Mouse (Mus musculus) lung, embryonic 15.5 days (tissue): Measurements from ENCODE around the gene Golph3l. TPM values are rescaled to one million over a fixed set of nuclear protein-coding genes. Genes with fewer than 3 reads are reported as not detected.

Experiments used
- ATAC-seq: fragments of 200-750 bp; cut with Nextera tagmentation; 2 replicates; pipeline ENCODE4 v1.8.0; 2017; ENCODE audit warnings: moderate number of reproducible peaks, borderline replicate concordance; ENCODE audit not compliant: low FRiP score, low TSS enrichment; ENCODE audit errors: extremely low read depth
- H3K27ac ChIP-seq: fragments of 300-500 bp; sonication (generic); 2 replicates; pipeline ENCODE4 v1.5.1; 2015; ENCODE audit warnings: moderate library complexity, mild to moderate bottlenecking, inconsistent platforms
- H3K27me3 ChIP-seq: fragments of 300-500 bp; sonication (generic); 2 replicates; pipeline ENCODE4 v1.6.1; 2015; ENCODE audit warnings: inconsistent platforms
- H3K36me3 ChIP-seq: fragments of 300-500 bp; sonication (generic); 2 replicates; pipeline ENCODE4 v1.6.1; 2015; ENCODE audit warnings: inconsistent platforms
- H3K4me1 ChIP-seq: fragments of 300-500 bp; sonication (generic); 2 replicates; pipeline ENCODE4 v1.6.1; 2015; ENCODE audit warnings: inconsistent platforms
- H3K4me2 ChIP-seq: fragments of 300-500 bp; sonication (generic); 2 replicates; pipeline ENCODE4 v1.6.1; 2015; ENCODE audit warnings: inconsistent platforms, mild to moderate bottlenecking, moderate library complexity
- H3K4me3 ChIP-seq: fragments of 300-500 bp; sonication (generic); 2 replicates; pipeline ENCODE4 v1.5.1; 2015; ENCODE audit warnings: mild to moderate bottlenecking, inconsistent platforms
- H3K9ac ChIP-seq: fragments of 300-500 bp; sonication (generic); 2 replicates; pipeline ENCODE4 v1.6.1; 2015; ENCODE audit warnings: inconsistent platforms
- H3K9me3 ChIP-seq: fragments of 300-500 bp; sonication (generic); 2 replicates; pipeline ENCODE4 v1.6.1; 2016; ENCODE audit warnings: inconsistent platforms
- WGBS: fragments of 180-500 bp; shearing (Covaris S2); methylation state at CpG from one replicate; pipeline ENCODE4 v1.1.7; 2015; 5-methylcytosine and 5-hydroxymethylcytosine counted together
- polyA plus RNA-seq: library from polyadenylated mRNA; unstranded; fragments of >200 nt; fragmentation: Nextera tagmentation; extraction: Ambion mirVana; gene quantifications from 2 replicates; pipeline ENCODE4 v1.2.1, GENCODE M21; 2015

Golph3l gene
- polyA plus RNA-seq, 1 experiment from 2014 or later = 33.6 TPM

GRCm38 (mm10) chr3:95667521-95667920, 78.8 kb downstream of the Golph3l start:
- no peaks in the 10 kb centered on the region for H3K9me3 ChIP-seq
- peaks cover 32% of the 10 kb centered on the region for H3K36me3 ChIP-seq
- peak overlapping the region; percentile 16; the same call in 1 of the 2 replicates for H3K9ac ChIP-seq
- no peak overlapping the region for H3K4me3 ChIP-seq
- WGBS = 22% methylated on average over 4 of the region's 4 CpGs
- H3K4me1 ChIP-seq = peaks cover 72% of the 10 kb centered on the region
- H3K4me2 ChIP-seq = peak overlapping the region; percentile 15
- H3K27me3 ChIP-seq = no peaks in the 10 kb centered on the region
- ATAC-seq = no peak
- H3K27ac ChIP-seq = peak overlapping the region; percentile 94

GRCm38 (mm10) chr3:95668026-95668425, 79.3 kb downstream of the Golph3l start:
- 14% methylated on average over 7 of the region's 7 CpGs for WGBS

More at GRCm38 (mm10) chr3:95668026-95668425, 79.3 kb downstream of the Golph3l start:
- H3K36me3 ChIP-seq = peaks cover 27% of the 10 kb centered on the region
- peak overlapping the region; percentile 16; the same call in 1 of the 2 replicates for H3K9ac ChIP-seq
- peak; percentile 40; the same call in 1 of the 2 replicates for ATAC-seq
- H3K4me1 ChIP-seq = peaks cover 72% of the 10 kb centered on the region
- no peak overlapping the region for H3K4me3 ChIP-seq
- no peaks in the 10 kb centered on the region for H3K27me3 ChIP-seq
- H3K9me3 ChIP-seq = no peaks in the 10 kb centered on the region
- peak overlapping the region; percentile 15 for H3K4me2 ChIP-seq
- H3K27ac ChIP-seq = peak overlapping the region; percentile 94

Other genes with a start within 250 kb of the Golph3l start
- gene Setdb1, start 231.7 kb upstream of the Golph3l start, polyA plus RNA-seq = 35.7 and 40.4 TPM in 2 replicates
- not detected in 2 replicates for gene 4930558C23Rik, start 186.1 kb upstream of the Golph3l start, polyA plus RNA-seq
- 48.0 and 48.5 TPM in 2 replicates for gene Arnt, start 154.5 kb upstream of the Golph3l start, polyA plus RNA-seq
- gene Ctsk, start 89.7 kb upstream of the Golph3l start, polyA plus RNA-seq = 4.2 and 5.2 TPM in 2 replicates
- gene Ctss, start 62.1 kb upstream of the Golph3l start, polyA plus RNA-seq = 24.2 and 30.4 TPM in 2 replicates
- gene Hormad1, start 29.3 kb upstream of the Golph3l start, polyA plus RNA-seq = 0.10 TPM in 1 of 2 replicates, not detected in the other
- 65.3 and 69.2 TPM in 2 replicates for gene Ensa, start 36.1 kb downstream of the Golph3l start, polyA plus RNA-seq
- 64.5 and 65.2 TPM in 2 replicates for gene Mcl1, start 69.9 kb downstream of the Golph3l start, polyA plus RNA-seq
- 3.1 and 5.7 TPM in 2 replicates for gene Adamtsl4, start 99.0 kb downstream of the Golph3l start, polyA plus RNA-seq
- 16.9 and 20.4 TPM in 2 replicates for gene Ecm1, start 150.6 kb downstream of the Golph3l start, polyA plus RNA-seq
- gene Tars2, start 171.3 kb downstream of the Golph3l start, polyA plus RNA-seq = 51.8 and 52.8 TPM in 2 replicates
- 20.5 and 21.3 TPM in 2 replicates for gene Rprd2, start 229.9 kb downstream of the Golph3l start, polyA plus RNA-seq